Mouse (Mus musculus) G1E (cell line): ENCODE results near the gene Tmf1. TPM values are rescaled to one million over a fixed set of nuclear protein-coding genes. Genes with fewer than 3 reads are reported as not detected.
A peak's percentile ranks its signal among the peaks of the same experiment; 100 is the strongest.

Source experiments
- ATAC-seq: 2 replicates; pipeline ENCODE4 v1.8.0; 2016; ENCODE audit warnings: mild to moderate bottlenecking; ENCODE audit not compliant: insufficient number of reproducible peaks, poor library complexity, low FRiP score, severe bottlenecking; ENCODE audit errors: extremely low read depth
- DNase-seq: peaks from one replicate; pipeline ENCODE4 v3.0.0; 2012; ENCODE audit warnings: low spot score
- H3K27me3 ChIP-seq: 2 replicates; pipeline ENCODE4 v1.6.1; 2012; ENCODE audit warnings: mild to moderate bottlenecking, low read length, inconsistent platforms; ENCODE audit not compliant: insufficient read depth
- H3K36me3 ChIP-seq: replicated peaks from 2 replicates; pipeline ENCODE3; 2012; ENCODE audit warnings: mild to moderate bottlenecking, inconsistent platforms
- H3K4me1 ChIP-seq: 2 replicates; pipeline ENCODE4 v1.6.1; 2012; ENCODE audit warnings: low read depth, low read length, inconsistent platforms, mixed read lengths; ENCODE audit not compliant: insufficient read depth
- H3K4me3 ChIP-seq: 2 replicates; pipeline ENCODE4 v1.5.1; 2012; ENCODE audit warnings: low read depth, mild to moderate bottlenecking, inconsistent platforms, low read length, moderate library complexity, mixed read lengths
- H3K9me3 ChIP-seq: replicated peaks from 2 replicates; pipeline ENCODE4 v1.6.1; 2012; ENCODE audit warnings: inconsistent platforms
- CTCF ChIP-seq: IDR thresholded peaks from 2 replicates; pipeline ENCODE4 v1.5.1; 2012; ENCODE audit warnings: low read depth, low read length, inconsistent platforms, mixed read lengths
- GATA1 ChIP-seq: IDR thresholded peaks from 2 replicates; pipeline ENCODE4 v1.6.1; 2012; ENCODE audit warnings: borderline replicate concordance, low read length, inconsistent platforms, mixed read lengths
- GATA2 ChIP-seq: IDR thresholded peaks from 2 replicates; pipeline ENCODE4 v1.6.1; 2012; ENCODE audit warnings: low read depth, low read length, inconsistent platforms, borderline replicate concordance
- POLR2AphosphoS5 ChIP-seq: IDR thresholded peaks from 2 replicates; pipeline ENCODE4 v1.6.1; 2012; ENCODE audit warnings: low read depth, low read length, inconsistent platforms; ENCODE audit not compliant: insufficient replicate concordance
- TAL1 ChIP-seq: conservative IDR thresholded peaks from 2 replicates; pipeline ENCODE4 v1.6.1; 2012; ENCODE audit warnings: low read depth, low read length, inconsistent platforms, mixed read lengths
- polyA plus RNA-seq: library from polyadenylated mRNA; stranded (reverse); fragments of >175 nt; gene quantifications from 2 replicates; pipeline ENCODE4 v1.2.3, GENCODE M21; 2012
- total RNA-seq, 2 experiments: library from RNA; stranded (forward) in 1 of 2; stranded (reverse) in 1 of 2; fragments of 200-1000 nt in 1 of 2; fragments of >200 nt in 1 of 2; fragmentation: Nextera tagmentation in 1 of 2; gene quantifications; 2 replicates each; pipeline ENCODE4 v1.2.3; 2014 to 2017

The Tmf1 gene
- total and polyA plus RNA-seq, 3 experiments: 6.6 to 121 (median 38.5) TPM

GRCm38 (mm10) chr6:97210191-97210961 is 31.5 kb upstream of the Tmf1 start, which contains the start of gene Arl6ip5:
Gene Arl6ip5, plus strand, starts transcription at chr6:97210689.
- DNase-seq: peak; percentile 81
- peak; percentile 68 for ATAC-seq
- Histone ChIP-seq H3K9me3 (no peaks in the 10 kb centered on the region), H3K36me3 (peaks cover 26% of the 10 kb centered on the region), H3K4me1 (peaks cover 56% of the 10 kb centered on the region), H3K4me3 (peak within 1 kb of the TSS; percentile 81), H3K27me3 (no peaks in the 10 kb centered on the region)
- TF ChIP-seq GATA2 (no peak), POLR2AphosphoS5 (no peak), TAL1 (no peak), CTCF (no peak), GATA1 (no peak)

DNA sequence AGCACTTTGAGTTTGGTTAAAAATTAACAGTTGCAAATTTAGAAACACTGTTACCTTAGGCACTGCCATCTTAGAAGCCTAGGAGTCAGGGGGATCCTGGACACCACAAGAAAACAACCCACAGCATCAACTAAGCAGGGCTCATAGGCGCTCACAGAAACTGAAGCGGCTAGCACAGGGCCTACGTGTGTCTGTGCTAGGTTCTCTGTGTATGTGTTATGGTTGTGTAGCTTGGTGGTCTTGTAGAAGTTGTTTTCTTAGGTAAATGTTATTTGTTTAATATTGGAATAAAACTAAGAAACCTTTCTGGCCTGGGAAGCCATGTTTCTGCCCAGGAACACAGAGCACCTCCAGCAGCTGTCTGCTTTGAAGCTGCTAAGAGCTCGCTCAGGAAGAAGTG is 30.8 kb upstream of the Tmf1 start:
- H3K4me3 ChIP-seq: no peak overlapping the region; the same call in 1 of the 2 replicates
- ATAC-seq: no peak
- no peak for DNase-seq

DNA sequence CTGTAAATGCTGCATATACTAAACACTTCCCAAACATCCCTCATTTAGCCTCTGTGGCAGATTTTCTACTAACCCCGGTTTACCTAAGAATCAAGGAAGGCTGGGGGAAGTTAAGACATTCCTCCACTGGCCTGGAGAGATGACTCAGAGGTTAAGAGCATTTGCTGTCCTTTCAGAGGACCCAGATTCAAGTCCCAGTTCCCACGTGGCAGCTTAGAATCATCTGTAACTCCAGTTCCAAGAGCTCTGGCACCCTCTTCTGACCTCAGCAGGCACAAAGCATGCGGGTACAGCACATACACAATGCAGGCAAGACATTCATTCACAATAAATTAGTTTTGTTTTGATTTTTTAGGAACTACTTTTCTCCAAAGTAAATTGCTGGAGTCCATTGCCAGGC is 30.3 kb upstream of the Tmf1 start:
- H3K4me1 ChIP-seq: peaks cover 51% of the 10 kb centered on the region
- H3K9me3 ChIP-seq: no peaks in the 10 kb centered on the region
- DNase-seq: no peak
- no peaks in the 10 kb centered on the region for H3K27me3 ChIP-seq
- TF ChIP-seq TAL1: no peak
- TF ChIP-seq POLR2AphosphoS5: no peak
- TF ChIP-seq GATA2: no peak
- no peak for TF ChIP-seq CTCF
- TF ChIP-seq GATA1: no peak
- H3K36me3 ChIP-seq: peaks cover 15% of the 10 kb centered on the region
- no peak overlapping the region for H3K4me3 ChIP-seq
- ATAC-seq: no peak

More for the DNA sequence above, 30.8 kb upstream of the Tmf1 start:
- Histone ChIP-seq H3K4me1 (peaks cover 53% of the 10 kb centered on the region), H3K36me3 (peaks cover 20% of the 10 kb centered on the region), H3K27me3 (no peaks in the 10 kb centered on the region), H3K9me3 (no peaks in the 10 kb centered on the region)
- TF ChIP-seq TAL1 (no peak), GATA2 (no peak), POLR2AphosphoS5 (no peak), GATA1 (no peak), CTCF (no peak)

DNA sequence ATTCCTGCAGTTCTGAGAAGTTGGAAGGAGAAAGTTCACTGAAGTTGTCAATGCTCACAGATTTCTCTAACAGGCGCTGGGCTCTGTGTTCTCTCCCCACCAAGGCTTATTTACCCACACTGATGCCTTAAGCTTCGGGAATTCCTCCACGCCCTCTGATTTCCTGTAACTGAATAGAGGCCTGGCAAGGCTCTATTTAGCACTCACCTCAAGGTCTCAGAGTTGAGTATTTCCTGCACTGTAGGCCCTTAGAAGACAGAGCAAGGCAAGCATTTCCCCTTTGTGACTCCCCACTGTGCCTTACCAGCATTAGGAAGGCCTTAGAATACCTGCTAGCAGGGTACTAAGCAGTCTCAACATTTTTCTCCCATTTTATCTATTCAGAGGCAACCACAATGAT is 29.5 kb upstream of the Tmf1 start:
- ATAC-seq (no peak), DNase-seq (no peak)
- no peak for TF ChIP-seq CTCF
- no peak for TF ChIP-seq GATA1
- no peak for TF ChIP-seq POLR2AphosphoS5
- TF ChIP-seq GATA2: no peak
- no peak for TF ChIP-seq TAL1
- no peak overlapping the region for H3K4me3 ChIP-seq
- H3K27me3 ChIP-seq: no peaks in the 10 kb centered on the region
- H3K9me3 ChIP-seq: no peaks in the 10 kb centered on the region
- peaks cover 48% of the 10 kb centered on the region for H3K4me1 ChIP-seq
- peaks cover 9% of the 10 kb centered on the region for H3K36me3 ChIP-seq

DNA sequence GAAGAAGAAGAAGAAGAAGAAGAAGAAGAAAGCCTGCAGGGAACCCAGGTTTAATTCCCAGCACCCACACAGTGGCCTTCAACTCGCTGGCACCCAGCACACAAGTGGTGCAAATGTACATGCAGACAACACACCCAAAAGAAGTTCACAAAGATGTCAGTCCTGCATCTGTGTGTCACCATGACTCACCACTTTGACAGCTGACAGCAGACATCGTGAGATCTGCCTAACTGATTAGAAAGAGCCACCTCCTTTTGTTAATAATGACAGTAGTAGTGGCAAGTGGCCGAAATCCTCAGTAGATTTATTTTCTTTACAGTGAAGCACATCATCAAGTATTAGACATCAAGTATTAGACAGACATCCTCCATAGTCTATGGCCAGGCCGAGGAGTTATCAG is 28.2 kb upstream of the Tmf1 start:
- Histone ChIP-seq H3K4me1 (peaks cover 44% of the 10 kb centered on the region), H3K27me3 (no peaks in the 10 kb centered on the region), H3K36me3 (peaks cover 6% of the 10 kb centered on the region), H3K9me3 (no peaks in the 10 kb centered on the region), H3K4me3 (no peak overlapping the region)
- no peak for ATAC-seq
- TF ChIP-seq CTCF (no peak), GATA2 (no peak), POLR2AphosphoS5 (no peak), TAL1 (no peak), GATA1 (no peak)
- no peak for DNase-seq

DNA sequence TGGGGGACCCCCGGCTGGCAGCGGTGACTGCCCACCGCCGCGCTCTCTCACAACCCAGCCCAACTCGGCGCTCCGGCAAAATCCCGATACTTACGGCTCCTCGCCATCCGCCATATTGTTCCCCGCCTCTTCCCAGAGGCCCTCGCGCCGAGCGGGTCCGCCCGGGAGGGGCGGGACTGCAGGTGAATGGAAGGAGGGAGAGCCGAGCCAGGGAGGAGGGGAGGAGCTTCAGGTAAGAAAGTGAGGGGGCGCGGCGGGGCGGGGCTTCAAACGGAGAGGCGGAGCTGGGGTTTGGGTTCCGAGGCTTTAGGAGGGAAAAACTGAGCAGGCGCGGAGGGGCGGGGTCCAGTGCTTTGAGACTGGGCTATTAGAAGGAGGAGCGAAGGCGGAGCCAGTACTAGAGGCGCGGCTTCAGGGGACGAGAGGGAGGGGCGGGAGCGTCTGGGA is 26.5 kb upstream of the Tmf1 start, which contains the start of gene Uba3:
Gene Uba3 (minus strand): TSS at position 209 of the 447 bp plus-strand sequence.
- ATAC-seq: peak; percentile 88
- Histone ChIP-seq H3K36me3 (peaks cover 10% of the 10 kb centered on the region), H3K4me1 (peaks cover 42% of the 10 kb centered on the region), H3K9me3 (no peaks in the 10 kb centered on the region), H3K4me3 (peak within 1 kb of the TSS; percentile 89), H3K27me3 (no peaks in the 10 kb centered on the region)
- TF ChIP-seq TAL1 (no peak), GATA2 (no peak), POLR2AphosphoS5 (no peak), CTCF (no peak), GATA1 (no peak)
- peak; percentile 86 for DNase-seq

DNA sequence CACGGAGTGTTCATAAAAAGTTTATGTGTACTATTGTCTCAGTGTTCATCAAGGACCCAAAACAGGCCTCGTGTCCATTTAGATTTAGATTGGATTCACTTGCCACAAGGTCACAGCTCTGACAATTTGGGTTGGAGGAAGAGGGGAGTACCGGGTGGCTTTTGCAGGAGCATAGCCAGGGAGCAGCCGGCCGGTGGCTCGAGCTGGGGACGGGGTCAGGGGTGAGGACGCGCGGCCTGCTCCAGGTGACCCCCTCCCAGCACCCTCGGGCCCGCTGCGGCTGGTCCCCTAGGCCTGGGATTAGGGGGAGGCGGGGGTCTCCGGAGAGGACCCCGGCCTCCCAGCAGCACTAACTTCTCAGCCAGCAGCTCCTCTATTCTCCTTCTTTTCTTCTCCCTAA is 26.0 kb upstream of the Tmf1 start:
- no peaks in the 10 kb centered on the region for H3K27me3 ChIP-seq
- H3K4me3 ChIP-seq: peak overlapping the region; percentile 89
- no peak for DNase-seq
- H3K9me3 ChIP-seq: no peaks in the 10 kb centered on the region
- no peak for ATAC-seq
- peaks cover 39% of the 10 kb centered on the region for H3K4me1 ChIP-seq
- TF ChIP-seq CTCF: no peak
- TF ChIP-seq GATA2: no peak
- TF ChIP-seq GATA1: no peak
- no peak for TF ChIP-seq TAL1
- TF ChIP-seq POLR2AphosphoS5: no peak
- peaks cover 13% of the 10 kb centered on the region for H3K36me3 ChIP-seq
